Mouse (Mus musculus): Measurements from ENCODE around the gene A630089N07Rik. TPM values are rescaled to one million over a fixed set of nuclear protein-coding genes. Genes with fewer than 3 reads are reported as not detected.

A630089N07Rik gene
- 7.0 TPM for polyA plus RNA-seq (2014; fragmentation: Illumina TruSeq; extraction: RNeasy Lipid Tissue Mini Kit (QIAGEN cat#74804); ENCODE audit: low read depth, low replicate concordance)

GRCm38 (mm10) chr16:98081889-98082818, at the start of gene A630089N07Rik:
A630089N07Rik (minus strand) TSS chr16:98082450.

GRCm38 (mm10) chr16:97996616-97997382, 85.5 kb downstream of the A630089N07Rik start, which contains the start of gene B230307C23Rik:
B230307C23Rik (plus strand) TSS chr16:97997315.

GRCm38 (mm10) chr16:97962151-97962948, 119.9 kb downstream of the A630089N07Rik start, which contains the start of the genes C2cd2 and Zbtb21:
C2cd2 (minus strand) TSS chr16:97962598.
Zbtb21 (minus strand) TSS chr16:97962622.

Other genes with a start within 250 kb of the A630089N07Rik start
- 4.8 TPM for gene Prdm15, start 230.6 kb downstream of the A630089N07Rik start, polyA plus RNA-seq (2014; fragmentation: Illumina TruSeq; extraction: RNeasy Lipid Tissue Mini Kit (QIAGEN cat#74804); ENCODE audit: low read depth, low replicate concordance)
- gene C2cd2, start 119.9 kb downstream of the A630089N07Rik start, polyA plus RNA-seq (2014; fragmentation: Illumina TruSeq; extraction: RNeasy Lipid Tissue Mini Kit (QIAGEN cat#74804); ENCODE audit: low read depth, low replicate concordance) = 11.2 TPM
- 15.2 TPM for gene Zbtb21, start 119.8 kb downstream of the A630089N07Rik start, polyA plus RNA-seq (2014; fragmentation: Illumina TruSeq; extraction: RNeasy Lipid Tissue Mini Kit (QIAGEN cat#74804); ENCODE audit: low read depth, low replicate concordance)
- 14.5 TPM for gene B230307C23Rik, start 85.1 kb downstream of the A630089N07Rik start, polyA plus RNA-seq (2014; fragmentation: Illumina TruSeq; extraction: RNeasy Lipid Tissue Mini Kit (QIAGEN cat#74804); ENCODE audit: low read depth, low replicate concordance)